Mouse (Mus musculus) hindbrain, embryonic 11.5 days (tissue): Measurements from ENCODE around the gene Gm28308. TPM values are rescaled to one million over a fixed set of nuclear protein-coding genes. Genes with fewer than 3 reads are reported as not detected.

Experiments used
- ATAC-seq: fragments of 200-750 bp; cut with Nextera tagmentation; 2 replicates; pipeline ENCODE4 v1.8.0; 2017; ENCODE audit warnings: mild to moderate bottlenecking, moderate TSS enrichment, moderate library complexity; ENCODE audit not compliant: low FRiP score
- DNase-seq: peaks from one replicate; pipeline ENCODE4 v3.0.0-alpha.2; 2015; ENCODE audit warnings: low spot score
- H3K27ac ChIP-seq: fragments of 300-500 bp; sonication (generic); 2 replicates; pipeline ENCODE4 v1.5.1; 2014; ENCODE audit warnings: mild to moderate bottlenecking, low read depth, low read length
- H3K27me3 ChIP-seq: fragments of 300-500 bp; sonication (generic); 2 replicates; pipeline ENCODE4 v1.6.1; 2014; ENCODE audit warnings: mild to moderate bottlenecking, low read length, moderate library complexity, mixed read lengths; ENCODE audit not compliant: control insufficient read depth, insufficient read depth
- H3K36me3 ChIP-seq: fragments of 300-500 bp; sonication (generic); 2 replicates; pipeline ENCODE4 v1.6.1; 2014; ENCODE audit warnings: mild to moderate bottlenecking, low read length, moderate library complexity, mixed read lengths; ENCODE audit not compliant: control insufficient read depth, insufficient read depth
- H3K4me1 ChIP-seq: fragments of 300-500 bp; sonication (generic); replicated peaks from 2 replicates; pipeline ENCODE4 v1.6.1; 2014; ENCODE audit warnings: low read length, mixed read lengths; ENCODE audit not compliant: control insufficient read depth, insufficient read depth
- H3K4me2 ChIP-seq: fragments of 300-500 bp; sonication (generic); replicated peaks from 2 replicates; pipeline ENCODE4 v1.6.1; 2014; ENCODE audit warnings: mild to moderate bottlenecking, low read depth, low read length
- H3K4me3 ChIP-seq: fragments of 300-500 bp; sonication (generic); 2 replicates; pipeline ENCODE4 v1.5.1; 2014; ENCODE audit warnings: low read depth, low read length
- H3K9ac ChIP-seq: fragments of 300-500 bp; sonication (generic); 2 replicates; pipeline ENCODE4 v1.6.1; 2014; ENCODE audit warnings: low read depth, low read length
- H3K9me3 ChIP-seq: fragments of 300-500 bp; sonication (generic); 2 replicates; pipeline ENCODE4 v1.6.1; 2016; ENCODE audit warnings: low read length; ENCODE audit not compliant: control insufficient read depth
- WGBS: fragments of 180-500 bp; shearing (Covaris S2); extraction: QIAGEN DNeasy Blood & Tissue Kit; methylation state at CpG from one replicate; pipeline ENCODE4 v1.1.7; 2014; 5-methylcytosine and 5-hydroxymethylcytosine counted together
- polyA plus RNA-seq: library from polyadenylated mRNA; unstranded; fragments of >200 nt; fragmentation: Nextera tagmentation; extraction: Ambion mirVana; gene quantifications from 2 replicates; pipeline ENCODE4 v1.2.1, GENCODE M21; 2014

Gene Gm28308
- polyA plus RNA-seq, 1 experiment from 2014 or later: not detected

DNA sequence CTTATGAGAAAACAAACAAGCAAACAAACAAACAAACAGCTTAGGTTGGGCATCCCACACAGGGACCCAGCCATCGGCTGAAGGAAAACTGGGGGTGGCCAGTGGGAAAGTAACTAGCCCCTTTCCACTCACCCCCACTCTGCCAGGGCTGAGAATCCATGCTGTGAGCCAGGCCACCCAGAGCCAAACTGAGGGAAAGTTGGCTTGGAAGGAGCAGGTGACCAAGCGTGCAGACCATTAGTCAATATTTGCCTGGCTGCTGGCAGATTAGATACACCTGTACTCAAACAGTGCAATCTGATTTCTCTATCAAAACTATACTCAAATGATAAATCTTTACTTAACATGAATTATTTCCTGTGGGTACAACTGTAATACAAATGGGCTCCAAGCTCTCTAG lies 31.1 kb downstream of the Gm28308 start:
- 0 out of 2 replicates have a peak overlapping the region, but pooled peaks have one; percentile 7 for H3K27ac ChIP-seq
- no peak for DNase-seq
- H3K27me3 ChIP-seq: peaks cover 87% of the 10 kb centered on the region
- H3K4me1 ChIP-seq: peaks cover 2% of the 10 kb centered on the region; the same call in 1 of the 2 replicates
- H3K9me3 ChIP-seq: no peaks in the 10 kb centered on the region
- ATAC-seq: no peak
- H3K36me3 ChIP-seq: no peaks in the 10 kb centered on the region
- 30% methylated on average over 2 of the region's 2 CpGs for WGBS
- H3K4me2 ChIP-seq: peak overlapping the region; percentile 55; the same call in 1 of the 2 replicates
- no peak overlapping the region for H3K9ac ChIP-seq
- H3K4me3 ChIP-seq: peak overlapping the region; percentile 10; the same call in 1 of the 2 replicates

- Histone ChIP-seq H3K4me3 (peak overlapping the region; percentile 76), H3K27me3 (peaks cover 77% of the 10 kb centered on the region), H3K9me3 (no peaks in the 10 kb centered on the region), H3K27ac (peak overlapping the region; percentile 99), H3K4me1 (peaks cover 2% of the 10 kb centered on the region; the same call in 1 of the 2 replicates), H3K36me3 (no peaks in the 10 kb centered on the region), H3K9ac (peak overlapping the region; percentile 97), H3K4me2 (peak overlapping the region; percentile 55)
- ATAC-seq: no peak
- DNase-seq: no peak
- WGBS: 11% methylated on average over 3 of the region's 3 CpGs
These were observed 32.4 kb downstream of the Gm28308 start for GRCm38 (mm10) chr6:52180726-52181125.

DNA sequence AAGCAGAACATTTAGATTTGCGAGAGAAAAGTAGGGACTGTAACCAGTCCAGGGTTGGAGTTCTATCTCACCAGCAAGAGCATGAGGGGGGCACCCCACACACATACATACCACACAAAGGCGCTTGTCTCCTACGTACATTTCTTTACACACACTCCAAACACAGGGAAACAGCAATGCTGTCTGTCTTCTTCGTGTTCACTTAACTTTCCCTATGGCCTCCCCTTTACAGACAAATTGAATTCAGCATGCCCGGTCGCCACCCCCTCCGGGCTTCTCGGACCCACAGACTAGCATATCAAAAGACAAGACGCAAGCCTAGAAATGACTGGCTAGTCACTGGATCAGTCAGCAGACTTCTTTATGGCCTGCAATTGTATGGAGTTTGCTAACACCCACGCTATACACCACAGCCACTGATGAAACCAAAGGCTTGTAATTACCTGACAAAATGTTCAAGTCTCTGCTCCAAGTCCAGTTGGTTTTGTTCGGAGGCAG lies 32.9 kb downstream of the Gm28308 start:
- ATAC-seq (no peak), DNase-seq (no peak)
- WGBS: under 1% methylated on average over 11 of the region's 11 CpGs
- Histone ChIP-seq H3K4me2 (peak overlapping the region; percentile 55), H3K27ac (peak overlapping the region; percentile 99), H3K27me3 (peaks cover 78% of the 10 kb centered on the region), H3K4me1 (peaks cover 2% of the 10 kb centered on the region; the same call in 1 of the 2 replicates), H3K36me3 (no peaks in the 10 kb centered on the region), H3K9me3 (no peaks in the 10 kb centered on the region), H3K9ac (peak overlapping the region; percentile 97), H3K4me3 (peak overlapping the region; percentile 76)

- Histone ChIP-seq H3K27me3 (peaks cover 80% of the 10 kb centered on the region), H3K4me1 (peaks cover 1% of the 10 kb centered on the region; the same call in 1 of the 2 replicates), H3K9ac (peak overlapping the region; percentile 97), H3K4me2 (peak overlapping the region; percentile 55), H3K27ac (peak overlapping the region; percentile 99), H3K36me3 (no peaks in the 10 kb centered on the region), H3K4me3 (peak overlapping the region; percentile 76), H3K9me3 (no peaks in the 10 kb centered on the region)
- no peak for DNase-seq
- WGBS: under 1% methylated on average over 10 of the region's 10 CpGs
- no peak for ATAC-seq
These were observed 33.4 kb downstream of the Gm28308 start for GRCm38 (mm10) chr6:52179690-52180089.

- ATAC-seq (no peak), DNase-seq (peak; percentile 58)
- Histone ChIP-seq H3K27me3 (peaks cover 74% of the 10 kb centered on the region), H3K4me2 (peak overlapping the region; percentile 55), H3K36me3 (no peaks in the 10 kb centered on the region), H3K4me1 (no peaks in the 10 kb centered on the region), H3K9me3 (no peaks in the 10 kb centered on the region), H3K4me3 (peak overlapping the region; percentile 76), H3K9ac (peak overlapping the region; percentile 97), H3K27ac (peak overlapping the region; percentile 99)
- WGBS: 1% methylated on average over 4 of the region's 4 CpGs
These were observed 34.0 kb downstream of the Gm28308 start for GRCm38 (mm10) chr6:52178918-52179665.

DNA sequence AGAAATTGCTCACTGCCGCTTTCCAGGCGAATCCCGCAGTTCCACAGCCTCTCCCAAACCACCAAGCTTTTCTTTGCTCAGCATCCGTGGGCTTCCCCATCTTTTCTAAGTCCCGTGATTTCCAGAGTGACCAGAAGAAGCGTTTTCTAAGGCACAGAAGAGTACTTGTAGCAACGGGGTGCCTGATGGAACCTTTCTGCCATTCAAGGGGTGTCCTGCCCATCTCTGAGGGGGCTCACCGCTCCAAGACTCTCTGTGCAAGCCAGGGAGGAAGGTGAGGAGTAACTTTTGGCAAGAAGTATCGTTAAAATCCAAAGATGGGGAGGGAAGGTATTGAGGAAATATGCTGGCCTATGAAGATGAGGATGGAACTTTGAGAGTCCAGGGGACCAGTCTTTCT lies 35.3 kb downstream of the Gm28308 start:
- Histone ChIP-seq H3K9me3 (no peaks in the 10 kb centered on the region), H3K36me3 (no peaks in the 10 kb centered on the region), H3K9ac (peak overlapping the region; percentile 97), H3K4me1 (0 out of 2 replicates have a peak, but pooled peaks cover 2% of the 10 kb centered on the region), H3K4me2 (peak overlapping the region; percentile 55), H3K27ac (peak overlapping the region; percentile 99), H3K4me3 (peak overlapping the region; percentile 76), H3K27me3 (peaks cover 71% of the 10 kb centered on the region)
- DNase-seq (peak; percentile 69), ATAC-seq (no peak)
- 0% methylated on average over 9 of the region's 9 CpGs for WGBS

DNA sequence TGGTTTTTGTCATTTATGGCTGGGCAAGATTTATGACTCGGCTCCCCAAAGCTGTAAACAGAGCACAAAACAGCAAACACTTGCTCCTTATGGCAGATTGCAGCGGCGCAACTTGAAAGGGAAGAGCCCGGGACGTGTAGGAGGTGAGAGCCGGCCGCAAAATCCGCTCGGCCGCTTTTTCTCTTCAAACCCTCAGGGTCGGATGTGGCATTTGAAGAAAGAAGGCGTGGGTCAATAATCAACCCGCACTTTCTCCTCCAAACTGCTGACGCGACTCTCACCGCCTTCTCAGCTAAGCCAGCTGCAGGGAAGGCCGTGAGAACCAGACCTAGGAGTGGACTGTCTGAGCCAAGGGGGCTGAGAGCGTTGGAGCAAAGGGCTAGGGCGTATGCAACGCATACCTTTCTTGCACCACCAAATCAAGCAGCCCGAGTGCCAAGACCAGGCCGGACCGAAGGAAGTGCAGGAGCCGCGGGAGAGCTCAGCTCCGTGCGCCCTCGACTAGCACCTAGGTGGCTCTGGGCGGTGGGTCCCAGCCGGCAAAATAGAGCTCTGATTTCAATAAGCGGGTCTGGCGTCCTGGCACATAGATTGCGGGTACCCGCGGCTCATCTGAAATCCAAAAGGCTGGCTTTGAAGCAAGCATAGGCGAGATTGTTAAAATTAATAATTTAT lies 35.9 kb downstream of the Gm28308 start, which contains the start of gene 5730596B20Rik:
5730596B20Rik (plus strand) TSS at position 438 of the 675 bp plus-strand sequence.
- Histone ChIP-seq H3K27me3 (peaks cover 69% of the 10 kb centered on the region), H3K4me2 (peak within 1 kb of the TSS; percentile 55), H3K9me3 (no peaks in the 10 kb centered on the region), H3K27ac (peak within 1 kb of the TSS; percentile 99), H3K9ac (peak within 1 kb of the TSS; percentile 97), H3K4me1 (0 out of 2 replicates have a peak, but pooled peaks cover 3% of the 10 kb centered on the region), H3K36me3 (no peaks in the 10 kb centered on the region), H3K4me3 (peak within 1 kb of the TSS; percentile 76)
- ATAC-seq (no peak), DNase-seq (peak; percentile 76)
- whole genome bisulfite sequencing: under 1% methylated on average over 36 of the region's 36 CpGs

DNA sequence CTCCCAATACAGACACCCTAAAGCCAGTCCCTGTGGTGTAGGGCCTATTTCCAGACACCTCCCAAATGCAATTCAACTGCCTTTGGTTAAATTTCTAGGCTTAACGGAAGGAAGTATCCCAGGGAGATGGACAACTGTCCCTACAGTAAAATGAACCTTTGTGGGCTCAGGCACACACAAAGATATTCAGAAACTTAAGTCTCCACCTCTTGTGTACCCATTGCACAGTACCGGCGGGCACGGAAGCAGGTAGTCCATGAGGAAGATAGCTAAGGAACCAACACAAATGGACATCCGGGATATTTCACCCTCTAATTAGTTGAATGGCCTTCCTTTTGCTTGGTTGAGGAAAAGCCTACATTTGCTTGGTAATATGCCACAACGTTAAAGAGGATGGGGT lies 36.7 kb downstream of the Gm28308 start:
- Histone ChIP-seq H3K4me1 (0 out of 2 replicates have a peak, but pooled peaks cover 3% of the 10 kb centered on the region), H3K27me3 (peaks cover 65% of the 10 kb centered on the region), H3K4me2 (peak overlapping the region; percentile 55), H3K4me3 (peak overlapping the region; percentile 76), H3K9me3 (no peaks in the 10 kb centered on the region), H3K27ac (peak overlapping the region; percentile 99), H3K9ac (peak overlapping the region; percentile 97), H3K36me3 (no peaks in the 10 kb centered on the region)
- under 1% methylated on average over 6 of the region's 6 CpGs for WGBS
- DNase-seq (peak; percentile 73), ATAC-seq (no peak; the same call in 1 of the 2 replicates)
